Mouse (Mus musculus) kidney, embryonic 14.5 days (tissue): ENCODE measurements around the gene Gm10024. TPM values are rescaled to one million over a fixed set of nuclear protein-coding genes. Genes with fewer than 3 reads are reported as not detected.
"Not testable (repeated sequence)": the region's sequence is repeated elsewhere in the genome, so short reads cannot be mapped to it uniquely, and the experiment has no call there.

Source experiments
- ATAC-seq: fragments of 200-750 bp; cut with Nextera tagmentation; 2 replicates; pipeline ENCODE4 v1.8.0; 2017; ENCODE audit warnings: moderate number of reproducible peaks, mild to moderate bottlenecking, moderate TSS enrichment, moderate library complexity; ENCODE audit not compliant: low FRiP score, low TSS enrichment
- H3K27ac ChIP-seq: fragments of 300-500 bp; sonication (generic); 2 replicates; pipeline ENCODE4 v1.5.1; 2014; ENCODE audit warnings: low read depth, mild to moderate bottlenecking, low read length, moderate library complexity, mixed read lengths
- H3K27me3 ChIP-seq: fragments of 300-500 bp; sonication (generic); 2 replicates; pipeline ENCODE4 v1.6.1; 2014; ENCODE audit warnings: mild to moderate bottlenecking, low read length; ENCODE audit not compliant: control insufficient read depth, insufficient read depth
- H3K36me3 ChIP-seq: fragments of 300-500 bp; sonication (generic); 2 replicates; pipeline ENCODE4 v1.6.1; 2014; ENCODE audit warnings: low read length, mixed read lengths; ENCODE audit not compliant: control insufficient read depth, insufficient read depth
- H3K4me1 ChIP-seq: fragments of 300-500 bp; sonication (generic); 2 replicates; pipeline ENCODE4 v1.6.1; 2014; ENCODE audit warnings: low read length, mixed read lengths; ENCODE audit not compliant: control insufficient read depth, insufficient read depth
- H3K4me2 ChIP-seq: fragments of 300-500 bp; sonication (generic); replicated peaks from 2 replicates; pipeline ENCODE4 v1.6.1; 2014; ENCODE audit warnings: low read depth, mild to moderate bottlenecking, low read length
- H3K4me3 ChIP-seq: fragments of 300-500 bp; sonication (generic); 2 replicates; pipeline ENCODE4 v1.5.1; 2014; ENCODE audit warnings: mild to moderate bottlenecking, low read length
- H3K9ac ChIP-seq: fragments of 300-500 bp; sonication (generic); 2 replicates; pipeline ENCODE4 v1.6.1; 2014; ENCODE audit warnings: low read depth, mild to moderate bottlenecking, low read length, moderate library complexity
- H3K9me3 ChIP-seq: fragments of 300-500 bp; sonication (generic); 2 replicates; pipeline ENCODE4 v1.6.1; 2016; ENCODE audit warnings: low read length; ENCODE audit not compliant: control insufficient read depth
- WGBS: fragments of 180-500 bp; shearing (Covaris S2); extraction: QIAGEN DNeasy Blood & Tissue Kit; methylation state at CpG from one replicate; pipeline ENCODE4 v1.1.7; 2014; 5-methylcytosine and 5-hydroxymethylcytosine counted together
- polyA plus RNA-seq: library from polyadenylated mRNA; unstranded; fragments of >200 nt; fragmentation: Nextera tagmentation; extraction: Ambion mirVana; gene quantifications from 2 replicates; pipeline ENCODE4 v1.2.1, GENCODE M21; 2014

Gm10024 gene
- polyA plus RNA-seq = not detected in 2 replicates

GRCm38 (mm10) chr10:77711157-77711556 lies at the start of gene Gm10024:
Gm10024 (plus strand) TSS chr10:77711457.
- not testable (repeated sequence) for H3K4me2 ChIP-seq, H3K27me3 ChIP-seq, H3K9ac ChIP-seq, H3K4me3 ChIP-seq, H3K4me1 ChIP-seq, ATAC-seq, H3K36me3 ChIP-seq, H3K9me3 ChIP-seq, H3K27ac ChIP-seq

GRCm38 (mm10) chr10:77663949-77664665 lies 47.1 kb upstream of the Gm10024 start:
- 29% methylated on average over 42 of the region's 43 CpGs for WGBS
- H3K27me3 ChIP-seq = peaks cover 6% of the 10 kb centered on the region; the same call in 1 of the 2 replicates
- no peaks in the 10 kb centered on the region; the same call in 1 of the 2 replicates for H3K9me3 ChIP-seq
- no peaks in the 10 kb centered on the region for H3K36me3 ChIP-seq
- H3K9ac ChIP-seq = no peak overlapping the region
- no peak overlapping the region for H3K27ac ChIP-seq
- ATAC-seq = no peak; the same call in 1 of the 2 replicates
- no peaks in the 10 kb centered on the region for H3K4me1 ChIP-seq
- no peak overlapping the region for H3K4me3 ChIP-seq
- H3K4me2 ChIP-seq = peak overlapping the region; percentile 21

GRCm38 (mm10) chr10:77666342-77666741 lies 44.9 kb upstream of the Gm10024 start:
- peaks cover 6% of the 10 kb centered on the region; the same call in 1 of the 2 replicates for H3K27me3 ChIP-seq
- H3K9ac ChIP-seq = no peak overlapping the region
- H3K4me3 ChIP-seq = no peak overlapping the region
- no peaks in the 10 kb centered on the region for H3K9me3 ChIP-seq
- WGBS = 88% methylated on average over 8 of the region's 8 CpGs
- H3K4me1 ChIP-seq = no peaks in the 10 kb centered on the region
- no peak for ATAC-seq
- H3K36me3 ChIP-seq = no peaks in the 10 kb centered on the region
- no peak overlapping the region for H3K4me2 ChIP-seq
- H3K27ac ChIP-seq = no peak overlapping the region

- H3K9me3 ChIP-seq = no peaks in the 10 kb centered on the region
- ATAC-seq = no peak
- peaks cover 6% of the 10 kb centered on the region; the same call in 1 of the 2 replicates for H3K27me3 ChIP-seq
- no peak overlapping the region for H3K9ac ChIP-seq
- H3K4me3 ChIP-seq = no peak overlapping the region
- no peak overlapping the region for H3K4me2 ChIP-seq
- no peaks in the 10 kb centered on the region for H3K4me1 ChIP-seq
- no peaks in the 10 kb centered on the region for H3K36me3 ChIP-seq
- WGBS = 79% methylated on average over 4 of the region's 4 CpGs
- H3K27ac ChIP-seq = no peak overlapping the region
Measured at GRCm38 (mm10) chr10:77667402-77667801, 43.9 kb upstream of the Gm10024 start.

- Histone ChIP-seq H3K36me3 (no peaks in the 10 kb centered on the region), H3K27ac (no peak overlapping the region), H3K9me3 (no peaks in the 10 kb centered on the region), H3K4me3 (no peak overlapping the region), H3K9ac (no peak overlapping the region), H3K4me1 (no peaks in the 10 kb centered on the region), H3K27me3 (peaks cover 8% of the 10 kb centered on the region), H3K4me2 (no peak overlapping the region)
- 78% methylated on average over 4 of the region's 4 CpGs for WGBS
- ATAC-seq = no peak
Measured at GRCm38 (mm10) chr10:77670710-77671109, 40.5 kb upstream of the Gm10024 start.

GRCm38 (mm10) chr10:77671519-77671918 lies 39.7 kb upstream of the Gm10024 start:
- H3K9me3 ChIP-seq = no peaks in the 10 kb centered on the region
- H3K4me1 ChIP-seq = no peaks in the 10 kb centered on the region
- H3K36me3 ChIP-seq = no peaks in the 10 kb centered on the region
- WGBS = 74% methylated on average over 4 of the region's 4 CpGs
- no peak overlapping the region for H3K4me2 ChIP-seq
- peaks cover 12% of the 10 kb centered on the region for H3K27me3 ChIP-seq
- H3K27ac ChIP-seq = no peak overlapping the region
- no peak overlapping the region for H3K4me3 ChIP-seq
- no peak for ATAC-seq
- H3K9ac ChIP-seq = no peak overlapping the region

GRCm38 (mm10) chr10:77673765-77674164 lies 37.5 kb upstream of the Gm10024 start:
- peaks cover 31% of the 10 kb centered on the region for H3K27me3 ChIP-seq
- no peaks in the 10 kb centered on the region for H3K36me3 ChIP-seq
- WGBS = 52% methylated on average over 13 of the region's 13 CpGs

GRCm38 (mm10) chr10:77677562-77677961 lies 33.7 kb upstream of the Gm10024 start:
- Histone ChIP-seq H3K36me3 (no peaks in the 10 kb centered on the region), H3K4me2 (peak overlapping the region; percentile 43), H3K4me3 (peak overlapping the region; percentile 28), H3K9me3 (no peaks in the 10 kb centered on the region), H3K4me1 (no peaks in the 10 kb centered on the region), H3K9ac (no peak overlapping the region), H3K27me3 (peaks cover 37% of the 10 kb centered on the region), H3K27ac (no peak overlapping the region)
- under 1% methylated on average over 35 of the region's 35 CpGs for WGBS
- no peak for ATAC-seq

More at GRCm38 (mm10) chr10:77673765-77674164, 37.5 kb upstream of the Gm10024 start:
- no peak overlapping the region for H3K9ac ChIP-seq
- no peak for ATAC-seq
- H3K9me3 ChIP-seq = no peaks in the 10 kb centered on the region
- H3K27ac ChIP-seq = no peak overlapping the region
- no peaks in the 10 kb centered on the region for H3K4me1 ChIP-seq
- H3K4me2 ChIP-seq = no peak overlapping the region
- H3K4me3 ChIP-seq = no peak overlapping the region

GRCm38 (mm10) chr10:77682994-77683393 lies 28.3 kb upstream of the Gm10024 start:
- H3K9ac ChIP-seq = no peak overlapping the region
- no peak overlapping the region for H3K27ac ChIP-seq
- no peaks in the 10 kb centered on the region for H3K9me3 ChIP-seq
- no peak overlapping the region for H3K4me3 ChIP-seq
- H3K36me3 ChIP-seq = no peaks in the 10 kb centered on the region
- H3K27me3 ChIP-seq = peaks cover 49% of the 10 kb centered on the region
- H3K4me1 ChIP-seq = no peaks in the 10 kb centered on the region
- ATAC-seq = no peak
- no peak overlapping the region for H3K4me2 ChIP-seq
- WGBS = 82% methylated on average over 7 of the region's 7 CpGs
